In the genomic region with DNA sequence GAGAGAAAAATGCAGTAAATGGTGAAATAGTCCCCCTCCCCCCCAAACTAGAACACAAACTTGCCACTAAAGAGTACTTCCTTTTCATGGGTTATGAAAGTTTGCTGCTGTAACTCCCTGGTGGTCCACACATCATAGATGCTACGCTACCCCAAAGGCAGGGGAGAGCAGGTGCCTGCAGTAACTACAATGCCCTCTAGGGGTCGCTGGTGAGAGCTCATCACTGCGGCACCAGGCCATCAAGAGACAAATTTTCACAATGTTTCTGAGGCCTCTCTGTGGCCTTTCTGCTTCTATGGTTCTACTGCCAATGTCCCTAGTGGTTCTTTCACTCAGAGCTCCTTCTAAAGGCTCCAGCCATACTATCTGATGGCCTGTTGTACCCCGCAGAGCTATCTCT, we compare ENCODE assay signal across 8 mouse cellular contexts. TPM values are rescaled to one million over a fixed set of nuclear protein-coding genes. Genes with fewer than 3 reads are reported as not detected.
DNase-seq lines count a peak whose midpoint lies in the region; ATAC-seq and TF ChIP-seq lines count a peak whose summit lies in the region.

No protein-coding gene starts in this region.

- no peaks in the 10 kb centered on the region for H3K9me3 ChIP-seq in kidney, postnatal 0 days (replicated peaks; ENCODE audit: low read length)
- no peaks in the 10 kb centered on the region for H3K9me3 ChIP-seq in kidney, embryonic 16.5 days (ENCODE audit: low read length)
- H3K9me3 ChIP-seq in E14TG2a.4 (ENCODE audit: low read length) = no peaks in the 10 kb centered on the region

- ATAC-seq in kidney, postnatal 0 days (replicated peaks; ENCODE audit: low FRiP score, low read depth) = no peak
- no peak for ATAC-seq in kidney, embryonic 16.5 days (ENCODE audit: low FRiP score, low TSS enrichment)
- no peak for ATAC-seq in inflammation-experienced regulatory T-cells, adult 6 months
- no peak for ATAC-seq in activated CD4-positive, CD25-positive, alpha-beta regulatory T cell, adult 4 months

- DNase-seq in kidney, postnatal 0 days (ENCODE audit: low spot score) = peak; percentile 16
- DNase-seq in B cell, adult 2 months = peak; percentile 71
- DNase-seq in cerebellum, postnatal 14 days = peak; percentile 64 to 81
- DNase-seq in lung, postnatal 14 days = peak; percentile 32

- 45% methylated on average over 4 of the region's 4 CpGs for WGBS in kidney, postnatal 0 days
- 50% methylated on average over 4 of the region's 4 CpGs for WGBS in kidney, embryonic 16.5 days

- H3K4me3 ChIP-seq in kidney, postnatal 0 days (replicated peaks; ENCODE audit: low read depth, low read length) = no peak overlapping the region
- H3K4me3 ChIP-seq in kidney, embryonic 16.5 days (ENCODE audit: low read length) = no peak overlapping the region
- no peak overlapping the region for H3K4me3 ChIP-seq in E14TG2a.4 (replicated peaks; ENCODE audit: low read length)

- no peaks in the 10 kb centered on the region for H3K27me3 ChIP-seq in kidney, postnatal 0 days (ENCODE audit: insufficient read depth, low read length)
- peaks cover 4% of the 10 kb centered on the region; the same call in 1 of the 2 replicates for H3K27me3 ChIP-seq in kidney, embryonic 16.5 days (ENCODE audit: insufficient read depth, low read length)
- peaks cover 16% of the 10 kb centered on the region for H3K27me3 ChIP-seq in E14TG2a.4 (ENCODE audit: insufficient read depth, low read length)

- no peak overlapping the region for H3K9ac ChIP-seq in kidney, postnatal 0 days (ENCODE audit: low read depth, low read length)
- no peak overlapping the region for H3K9ac ChIP-seq in kidney, embryonic 16.5 days (replicated peaks; ENCODE audit: low read length)

- 0 out of 2 replicates have a peak, but pooled peaks cover 6% of the 10 kb centered on the region for H3K4me1 ChIP-seq in kidney, postnatal 0 days (replicated peaks; ENCODE audit: insufficient read depth, low read length)
- peaks cover 23% of the 10 kb centered on the region for H3K4me1 ChIP-seq in kidney, embryonic 16.5 days (ENCODE audit: insufficient read depth, low read length)
- peaks cover 45% of the 10 kb centered on the region for H3K4me1 ChIP-seq in E14TG2a.4 (replicated peaks; ENCODE audit: low read depth, low read length)

- H3K4me2 ChIP-seq in kidney, postnatal 0 days (ENCODE audit: low read length) = no peak overlapping the region
- no peak overlapping the region for H3K4me2 ChIP-seq in kidney, embryonic 16.5 days (replicated peaks; ENCODE audit: low read depth, low read length)

- H3K27ac ChIP-seq in kidney, postnatal 0 days = no peak overlapping the region
- no peak overlapping the region for H3K27ac ChIP-seq in kidney, embryonic 16.5 days (ENCODE audit: low read length)

- peak; percentile 75 for TF ChIP-seq CTCF in kidney, postnatal 0 days (IDR thresholded peaks at IDR 0.05; ENCODE audit: low read depth)
- TF ChIP-seq CTCF in E14TG2a.4 (conservative IDR thresholded peaks at IDR 0.05; ENCODE audit: low read length) = peak; percentile 98

- no peaks in the 10 kb centered on the region for H3K36me3 ChIP-seq in kidney, postnatal 0 days (ENCODE audit: insufficient read depth, low read length)
- H3K36me3 ChIP-seq in kidney, embryonic 16.5 days (ENCODE audit: insufficient read depth, low read length) = no peaks in the 10 kb centered on the region
- H3K36me3 ChIP-seq in E14TG2a.4 (ENCODE audit: insufficient read depth, low read length) = peaks cover 36% of the 10 kb centered on the region

RNA-seq across cellular contexts. Expression of gene Arhgap8, which starts 38.6 kb away (rescaled TPM):
- 13.9 and 14.7 TPM in 2 replicates for polyA plus RNA-seq in kidney, postnatal 0 days (2015; fragmentation: Nextera tagmentation; extraction: Ambion mirVana)
- 12.3 and 13.8 TPM in 2 replicates for polyA plus RNA-seq in kidney, embryonic 16.5 days (2015; fragmentation: Nextera tagmentation; extraction: Ambion mirVana)
- under 1 TPM in 1 of 3 experiments, not detected in 2; 0.24 TPM for polyA plus RNA-seq in inflammation-experienced regulatory T-cells, adult 6 months (2017; shearing (Covaris generic))
- not detected for polyA plus RNA-seq in activated CD4-positive, CD25-positive, alpha-beta regulatory T cell, adult 4 months (2017; shearing (Covaris generic))

Comparison
In these comparisons a context has a peak if more than half of its experiments do, and no peak if none do; other contexts are left out.
1. DNase-seq: peak in every context shown above with its lines; median percentile 72 in cerebellum, postnatal 14 days; 71 in B cell, adult 2 months; 32 in lung, postnatal 14 days; 16 in kidney, postnatal 0 days.